Mouse (Mus musculus): ENCODE data around the gene Sept6. TPM values are rescaled to one million over a fixed set of nuclear protein-coding genes. Genes with fewer than 3 reads are reported as not detected.

Sept6 gene
- total RNA-seq (2012; rRNA removed), result 88.1 and 98.8 TPM in 2 replicates
- total RNA-seq (2014; rRNA removed), result 94.1 and 94.4 TPM in 2 replicates
- 180 and 214 TPM in 2 replicates for polyA plus RNA-seq (2012; ENCODE audit: insufficient read length, low read depth)

DNA sequence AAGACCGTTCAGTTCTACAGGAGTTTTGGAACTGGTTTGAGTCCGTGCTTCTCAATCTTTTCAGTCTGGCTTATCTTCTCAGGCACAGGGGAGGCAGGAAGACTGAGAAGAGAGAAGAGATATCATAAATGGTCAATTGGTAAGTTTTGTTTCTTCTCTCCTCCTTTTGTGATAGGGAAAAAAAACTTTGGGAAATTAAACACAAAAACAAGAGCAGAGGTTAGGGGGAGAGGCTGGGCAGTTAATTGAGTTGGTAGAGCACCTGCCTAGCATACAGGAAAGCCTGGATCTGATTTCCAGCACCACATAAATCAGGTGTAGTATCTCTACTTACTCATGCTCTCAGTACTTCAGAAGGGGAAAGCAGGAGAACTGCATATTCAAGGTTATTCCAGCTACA is at the start of gene Sept6:
Sept6 (minus strand) TSS at position 101 of the 400 bp plus-strand sequence.
- Histone ChIP-seq H3K9ac (ENCODE audit: insufficient read depth, low read depth) (peak within 1 kb of the TSS; percentile 48), H3K4me3 (replicated peaks in 1 of 3; ENCODE audit: low read depth in 2 of 3, low read length in 2 of 3, poor library complexity in 1 of 3) (no peak within 1 kb of the TSS), H3K4me1 (ENCODE audit: control insufficient read depth in 1 of 2, insufficient read depth in 2 of 2) (peaks cover 14 to 19% of the 10 kb centered on the region in 2 experiments), H3K36me3 (replicated peaks in 1 of 2; ENCODE audit: control insufficient read depth in 1 of 2, insufficient read depth in 1 of 2, low read length in 1 of 2) (no peaks in the 10 kb centered on the region), H3K27ac (ENCODE audit: insufficient read depth, low read depth) (no peak within 1 kb of the TSS), H3K9me3 (replicated peaks; ENCODE audit: low read length) (no peaks in the 10 kb centered on the region), H3K79me2 (replicated peaks; ENCODE audit: control insufficient read depth, extremely low read depth, insufficient read depth, poor library complexity, severe bottlenecking) (peaks cover 22% of the 10 kb centered on the region), H3K27me3 (replicated peaks) (no peaks in the 10 kb centered on the region), H3K4me2 (ENCODE audit: insufficient read depth, low read depth, poor library complexity, severe bottlenecking) (no peak within 1 kb of the TSS)
- in situ Hi-C loops (cut with MboI; ENCODE audit: low pct_ligation_motif_present, low pct_unique_long_range_greater_than_20kb, low sequenced_read_pairs), result no loop called here
- no peak for DNase-seq (ENCODE audit: extremely low read depth)
- TF ChIP-seq ZKSCAN1 (IDR thresholded peaks at IDR 0.05; ENCODE audit: borderline replicate concordance, low read depth, low read length), result no peak
- no peak for TF ChIP-seq ZMIZ1 (IDR thresholded peaks at IDR 0.05; ENCODE audit: low read depth, low read length)
- TF ChIP-seq CTCF (conservative IDR thresholded peaks at IDR 0.05 in 1 of 2, IDR thresholded peaks at IDR 0.05 in 1 of 2; ENCODE audit: low read depth in 2 of 2, low read length in 2 of 2), result no peak
- no peak for TF ChIP-seq UBTF (IDR thresholded peaks at IDR 0.05; ENCODE audit: low read depth, low read length)
- TF ChIP-seq CHD2 (IDR thresholded peaks at IDR 0.05; ENCODE audit: low read length), result no peak
- no peak for TF ChIP-seq MAX (IDR thresholded peaks at IDR 0.05; ENCODE audit: low read length)
- TF ChIP-seq NRF1 (IDR thresholded peaks at IDR 0.05; ENCODE audit: low read depth, low read length), result no peak
- no peak for TF ChIP-seq BHLHE40 (IDR thresholded peaks at IDR 0.05; ENCODE audit: low read depth, low read length)
- no peak for TF ChIP-seq MYC (IDR thresholded peaks at IDR 0.05; ENCODE audit: low read depth, low read length)
- no peak for TF ChIP-seq TBP (conservative IDR thresholded peaks at IDR 0.05; ENCODE audit: low read depth, low read length)
- no peak for TF ChIP-seq JUN (IDR thresholded peaks at IDR 0.05; ENCODE audit: insufficient read depth, low read depth, low read length)
- no peak for TF ChIP-seq MXI1 (IDR thresholded peaks at IDR 0.05; ENCODE audit: low read depth, low read length)
- TF ChIP-seq PAX5 (IDR thresholded peaks at IDR 0.05; ENCODE audit: low read length), result no peak
- TF ChIP-seq CHD1 (IDR thresholded peaks at IDR 0.05; ENCODE audit: low read depth, low read length), result no peak
- dilution Hi-C loops (cut with MboI; ENCODE audit: extremely low pct_ligation_motif_present, extremely low pct_unique_long_range_greater_than_20kb, low sequenced_read_pairs), result no loop called here

DNA sequence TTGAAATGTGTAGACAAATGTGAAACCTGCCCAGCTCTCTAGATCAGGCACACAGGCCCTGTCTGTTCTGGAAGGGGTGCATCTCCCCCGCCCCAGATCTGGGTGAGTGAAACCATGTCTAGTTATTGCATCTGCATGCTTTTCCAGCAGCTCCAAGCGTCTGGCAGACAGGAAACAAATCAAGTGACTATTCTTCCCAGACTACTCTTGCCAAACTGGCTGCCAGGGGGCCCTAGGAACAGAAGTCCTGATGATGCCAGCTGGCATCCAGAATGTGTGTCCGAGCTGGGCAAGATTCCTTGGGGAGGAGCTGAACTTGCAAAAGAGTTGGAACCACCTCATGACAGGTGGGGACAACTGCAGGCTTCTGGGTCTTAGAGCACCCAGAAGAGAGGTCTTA is 36.8 kb upstream of the Sept6 start:
- Histone ChIP-seq H3K79me2 (replicated peaks; ENCODE audit: control insufficient read depth, extremely low read depth, insufficient read depth, poor library complexity, severe bottlenecking) (no peaks in the 10 kb centered on the region), H3K27me3 (replicated peaks) (no peaks in the 10 kb centered on the region), H3K9me3 (replicated peaks; ENCODE audit: low read length) (no peaks in the 10 kb centered on the region), H3K36me3 (replicated peaks in 1 of 2; ENCODE audit: control insufficient read depth in 1 of 2, insufficient read depth in 1 of 2, low read length in 1 of 2) (no peaks in the 10 kb centered on the region), H3K9ac (ENCODE audit: insufficient read depth, low read depth) (no peak overlapping the region), H3K4me3 (replicated peaks in 1 of 3; ENCODE audit: low read depth in 2 of 3, low read length in 2 of 3, poor library complexity in 1 of 3) (no peak overlapping the region), H3K4me2 (ENCODE audit: insufficient read depth, low read depth, poor library complexity, severe bottlenecking) (no peak overlapping the region), H3K27ac (ENCODE audit: insufficient read depth, low read depth) (no peak overlapping the region), H3K4me1 (ENCODE audit: control insufficient read depth in 1 of 2, insufficient read depth in 2 of 2) (no peaks in the 10 kb centered on the region)
- in situ Hi-C loops (cut with MboI; ENCODE audit: low pct_ligation_motif_present, low pct_unique_long_range_greater_than_20kb, low sequenced_read_pairs) (loop anchor here (5.0 kb wide), 1 partner anchor 106 kb away; no protein-coding TSS in a partner anchor), dilution Hi-C loops (cut with MboI; ENCODE audit: extremely low pct_ligation_motif_present, extremely low pct_unique_long_range_greater_than_20kb, low sequenced_read_pairs) (no loop called here)
- DNase-seq (ENCODE audit: extremely low read depth), result no peak
- TF ChIP-seq ZC3H11A (IDR thresholded peaks at IDR 0.05; ENCODE audit: low read depth, low read length), result no peak
- TF ChIP-seq CHD1 (IDR thresholded peaks at IDR 0.05; ENCODE audit: low read depth, low read length), result no peak
- no peak for TF ChIP-seq ZMIZ1 (IDR thresholded peaks at IDR 0.05; ENCODE audit: low read depth, low read length)
- TF ChIP-seq KAT2A (IDR thresholded peaks at IDR 0.05; ENCODE audit: insufficient replicate concordance, low read length), result no peak
- TF ChIP-seq MAZ (IDR thresholded peaks at IDR 0.05; ENCODE audit: low read depth, low read length), result no peak
- no peak for TF ChIP-seq GABPA (IDR thresholded peaks at IDR 0.05; ENCODE audit: insufficient replicate concordance, low read depth, low read length)
- no peak for TF ChIP-seq MEF2A (IDR thresholded peaks at IDR 0.05; ENCODE audit: borderline replicate concordance, low read depth, low read length)
- TF ChIP-seq CTCF (conservative IDR thresholded peaks at IDR 0.05 in 1 of 2, IDR thresholded peaks at IDR 0.05 in 1 of 2; ENCODE audit: low read depth in 2 of 2, low read length in 2 of 2), result no peak
- no peak for TF ChIP-seq MXI1 (IDR thresholded peaks at IDR 0.05; ENCODE audit: low read depth, low read length)
- no peak for TF ChIP-seq HCFC1 (IDR thresholded peaks at IDR 0.05; ENCODE audit: low read depth, low read length)
- TF ChIP-seq ZKSCAN1 (IDR thresholded peaks at IDR 0.05; ENCODE audit: borderline replicate concordance, low read depth, low read length), result no peak
- no peak for TF ChIP-seq POLR2AphosphoS2 (IDR thresholded peaks at IDR 0.05; ENCODE audit: low read depth, low read length)
- no peak for TF ChIP-seq POLR2A (IDR thresholded peaks at IDR 0.05; ENCODE audit: low read depth, low read length)
- no peak for TF ChIP-seq ETS1 (conservative IDR thresholded peaks at IDR 0.05; ENCODE audit: low read depth, low read length)
- no peak for TF ChIP-seq TBP (conservative IDR thresholded peaks at IDR 0.05; ENCODE audit: low read depth, low read length)
- TF ChIP-seq MAX (IDR thresholded peaks at IDR 0.05; ENCODE audit: low read length), result no peak
- TF ChIP-seq E2F4 (IDR thresholded peaks at IDR 0.05; ENCODE audit: insufficient replicate concordance, low read depth, low read length), result no peak
- no peak for TF ChIP-seq BHLHE40 (IDR thresholded peaks at IDR 0.05; ENCODE audit: low read depth, low read length)
- no peak for TF ChIP-seq USF2 (conservative IDR thresholded peaks at IDR 0.05; ENCODE audit: low read depth, low read length)

Data from CH12.LX (cell line).